Mouse (Mus musculus): ENCODE results near the gene Emsy. TPM values are rescaled to one million over a fixed set of nuclear protein-coding genes. Genes with fewer than 3 reads are reported as not detected.

Emsy gene
- polyA plus RNA-seq, 1 experiment from 2014 or later = 64.3 TPM

DNA sequence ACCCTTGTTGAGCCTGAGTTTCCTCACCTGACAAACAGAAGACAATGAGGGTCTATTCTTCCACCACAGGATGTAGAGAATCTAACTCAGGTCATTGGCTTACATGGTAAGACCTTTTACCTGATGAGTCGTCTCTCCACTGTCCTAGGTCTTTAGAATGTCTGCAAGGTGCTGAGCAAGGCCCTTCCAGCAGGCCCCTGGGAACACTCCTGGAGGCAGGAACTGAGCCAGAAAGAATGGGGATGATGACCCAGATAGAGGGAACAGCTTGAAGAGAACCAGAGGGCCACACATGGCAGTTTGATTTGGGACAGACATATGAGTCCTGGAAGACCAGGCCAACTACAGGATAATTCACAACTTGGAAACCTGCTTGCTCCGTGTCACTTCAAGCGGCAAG, 114.3 kb downstream of the Emsy start:
- H3K9ac ChIP-seq (ENCODE audit: low read length) = no peak overlapping the region
- peaks cover 14% of the 10 kb centered on the region; the same call in 1 of the 2 replicates for H3K4me1 ChIP-seq (ENCODE audit: control insufficient read depth, insufficient read depth, low read length)
- no peaks in the 10 kb centered on the region for H3K27me3 ChIP-seq (ENCODE audit: control insufficient read depth, insufficient read depth, low read length)
- DNase-seq (ENCODE audit: low spot score) (no peak), ATAC-seq (ENCODE audit: insufficient number of reproducible peaks, low FRiP score, low TSS enrichment, low read depth) (no peak)
- H3K4me2 ChIP-seq (ENCODE audit: low read depth, severe bottlenecking) = no peak overlapping the region
- no peak overlapping the region for H3K4me3 ChIP-seq (ENCODE audit: low read depth, low read length)
- H3K27ac ChIP-seq (replicated peaks; ENCODE audit: low read depth, low read length) = no peak overlapping the region
- H3K9me3 ChIP-seq (ENCODE audit: control insufficient read depth, low read length) = no peaks in the 10 kb centered on the region
- 91% methylated on average over 3 of the region's 3 CpGs for WGBS
- no peaks in the 10 kb centered on the region for H3K36me3 ChIP-seq (ENCODE audit: control insufficient read depth, insufficient read depth, low read length)

DNA sequence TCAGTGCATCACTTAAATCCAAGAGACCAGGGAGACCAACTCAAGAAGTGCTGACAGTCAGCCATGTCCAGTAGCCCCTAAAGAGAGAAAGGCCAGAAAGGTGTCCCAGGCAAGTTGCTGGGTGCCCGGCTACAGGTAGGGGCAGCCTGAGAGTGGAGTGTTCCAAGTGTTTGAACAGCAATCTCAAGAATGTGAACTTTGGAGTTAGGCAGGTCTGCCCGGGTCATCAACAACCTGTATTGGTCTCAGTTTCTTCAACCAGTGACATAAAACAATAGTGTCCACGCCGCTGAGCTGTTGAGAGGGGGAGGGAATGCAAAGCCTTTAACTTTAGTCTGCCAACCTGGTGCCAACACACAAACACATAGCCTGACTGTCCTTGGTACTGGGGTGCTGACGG, 115.0 kb downstream of the Emsy start:
- DNase-seq (ENCODE audit: low spot score) (no peak), ATAC-seq (ENCODE audit: insufficient number of reproducible peaks, low FRiP score, low TSS enrichment, low read depth) (no peak)
- 88% methylated on average over 5 of the region's 5 CpGs for WGBS
- Histone ChIP-seq H3K27ac (replicated peaks; ENCODE audit: low read depth, low read length) (no peak overlapping the region), H3K4me3 (ENCODE audit: low read depth, low read length) (no peak overlapping the region), H3K4me2 (ENCODE audit: low read depth, severe bottlenecking) (no peak overlapping the region), H3K9me3 (ENCODE audit: control insufficient read depth, low read length) (no peaks in the 10 kb centered on the region), H3K9ac (ENCODE audit: low read length) (no peak overlapping the region), H3K4me1 (ENCODE audit: control insufficient read depth, insufficient read depth, low read length) (peaks cover 16% of the 10 kb centered on the region; the same call in 1 of the 2 replicates), H3K27me3 (ENCODE audit: control insufficient read depth, insufficient read depth, low read length) (no peaks in the 10 kb centered on the region), H3K36me3 (ENCODE audit: control insufficient read depth, insufficient read depth, low read length) (no peaks in the 10 kb centered on the region)

- Histone ChIP-seq H3K4me2 (ENCODE audit: low read depth, severe bottlenecking) (no peak overlapping the region), H3K27ac (replicated peaks; ENCODE audit: low read depth, low read length) (no peak overlapping the region)
- ATAC-seq (ENCODE audit: insufficient number of reproducible peaks, low FRiP score, low TSS enrichment, low read depth) = no peak
These were observed 115.7 kb downstream of the Emsy start for GRCm38 (mm10) chr7:98540879-98541278.

GRCm38 (mm10) chr7:98537967-98538573, 118.5 kb downstream of the Emsy start:
- Histone ChIP-seq H3K36me3 (ENCODE audit: control insufficient read depth, insufficient read depth, low read length) (no peaks in the 10 kb centered on the region), H3K4me2 (ENCODE audit: low read depth, severe bottlenecking) (no peak overlapping the region), H3K27ac (replicated peaks; ENCODE audit: low read depth, low read length) (no peak overlapping the region), H3K27me3 (ENCODE audit: control insufficient read depth, insufficient read depth, low read length) (no peaks in the 10 kb centered on the region), H3K4me3 (ENCODE audit: low read depth, low read length) (no peak overlapping the region), H3K4me1 (ENCODE audit: control insufficient read depth, insufficient read depth, low read length) (peaks cover 9% of the 10 kb centered on the region; the same call in 1 of the 2 replicates), H3K9ac (ENCODE audit: low read length) (no peak overlapping the region), H3K9me3 (ENCODE audit: control insufficient read depth, low read length) (no peaks in the 10 kb centered on the region)
- no peak for DNase-seq (ENCODE audit: low spot score)
- 54% methylated on average over 8 of the region's 8 CpGs for WGBS
- ATAC-seq (ENCODE audit: insufficient number of reproducible peaks, low FRiP score, low TSS enrichment, low read depth) = no peak

More at GRCm38 (mm10) chr7:98540879-98541278, 115.7 kb downstream of the Emsy start:
- H3K9ac ChIP-seq (ENCODE audit: low read length) = no peak overlapping the region
- no peak overlapping the region for H3K4me3 ChIP-seq (ENCODE audit: low read depth, low read length)
- DNase-seq (ENCODE audit: low spot score) = peak; percentile 44
- H3K36me3 ChIP-seq (ENCODE audit: control insufficient read depth, insufficient read depth, low read length) = no peaks in the 10 kb centered on the region
- no peaks in the 10 kb centered on the region for H3K27me3 ChIP-seq (ENCODE audit: control insufficient read depth, insufficient read depth, low read length)
- peaks cover 16% of the 10 kb centered on the region; the same call in 1 of the 2 replicates for H3K4me1 ChIP-seq (ENCODE audit: control insufficient read depth, insufficient read depth, low read length)
- no peaks in the 10 kb centered on the region for H3K9me3 ChIP-seq (ENCODE audit: control insufficient read depth, low read length)
- 12% methylated on average over 2 of the region's 2 CpGs for WGBS

- peaks cover 9% of the 10 kb centered on the region; the same call in 1 of the 2 replicates for H3K4me1 ChIP-seq (ENCODE audit: control insufficient read depth, insufficient read depth, low read length)
- H3K36me3 ChIP-seq (ENCODE audit: control insufficient read depth, insufficient read depth, low read length) = no peaks in the 10 kb centered on the region
- no peak overlapping the region for H3K4me3 ChIP-seq (ENCODE audit: low read depth, low read length)
- ATAC-seq (ENCODE audit: insufficient number of reproducible peaks, low FRiP score, low TSS enrichment, low read depth) = no peak
- H3K27ac ChIP-seq (replicated peaks; ENCODE audit: low read depth, low read length) = no peak overlapping the region
- DNase-seq (ENCODE audit: low spot score) = peak; percentile 43
- 32% methylated on average over 10 of the region's 10 CpGs for WGBS
- no peaks in the 10 kb centered on the region for H3K27me3 ChIP-seq (ENCODE audit: control insufficient read depth, insufficient read depth, low read length)
- no peak overlapping the region for H3K9ac ChIP-seq (ENCODE audit: low read length)
- no peak overlapping the region for H3K4me2 ChIP-seq (ENCODE audit: low read depth, severe bottlenecking)
- no peaks in the 10 kb centered on the region for H3K9me3 ChIP-seq (ENCODE audit: control insufficient read depth, low read length)
These were observed 119.2 kb downstream of the Emsy start for GRCm38 (mm10) chr7:98537210-98537966.

Other genes starting within 250 kb of the Emsy start
- gene Gucy2d, start 216.4 kb downstream of the Emsy start, polyA plus RNA-seq (2014; fragmentation: Nextera tagmentation; extraction: Ambion mirVana) = not detected in 2 replicates
- gene Lrrc32, start 167.5 kb downstream of the Emsy start, polyA plus RNA-seq (2014; fragmentation: Nextera tagmentation; extraction: Ambion mirVana) = 2.4 and 3.4 TPM in 2 replicates
- gene Thap12, start 46.3 kb upstream of the Emsy start, polyA plus RNA-seq (2014; fragmentation: Nextera tagmentation; extraction: Ambion mirVana) = 78.3 and 87.2 TPM in 2 replicates
- 21.3 and 22.2 TPM in 2 replicates for gene Wnt11, start 178.3 kb upstream of the Emsy start, polyA plus RNA-seq (2014; fragmentation: Nextera tagmentation; extraction: Ambion mirVana)